ENCODE assay signal across 23 mouse cellular contexts in genomic region chr1:158897339-158897738, GRCm38 (mm10).
DNase-seq lines count a peak whose midpoint lies in the region; ATAC-seq and TF ChIP-seq lines count a peak whose summit lies in the region.
"Had no signal": no experiment of that assay in that cellular context is flagged by ENCODE, and none has a peak within 500 bp of the region (broad histone marks: within the 10 kb centered on the region; RNA-seq: fewer than 3 reads in every experiment).

No protein-coding gene starts in this region.

- H3K9ac ChIP-seq in limb, embryonic 15.5 days, result no peak overlapping the region
- H3K9ac ChIP-seq in liver, embryonic 11.5 days (ENCODE audit: low read depth, low read length), result no peak overlapping the region
- H3K9ac ChIP-seq: embryonic facial prominence, embryonic 12.5 days; heart, embryonic 13.5 days; hindbrain, embryonic 12.5 days had no signal

- no peak overlapping the region for H3ac ChIP-seq in C2C12 (ENCODE audit: control insufficient read depth, insufficient read length, low read depth)

- H3K79me2 ChIP-seq in C2C12 (ENCODE audit: control insufficient read depth, insufficient read depth), result no peaks in the 10 kb centered on the region

- H3K36me3 ChIP-seq in limb, embryonic 15.5 days, result no peaks in the 10 kb centered on the region
- H3K36me3 ChIP-seq in limb, embryonic 10.5 days, result no peaks in the 10 kb centered on the region
- no peaks in the 10 kb centered on the region for H3K36me3 ChIP-seq in C2C12 (ENCODE audit: control insufficient read depth, insufficient read depth)
- no peaks in the 10 kb centered on the region for H3K36me3 ChIP-seq in liver, embryonic 11.5 days (ENCODE audit: control insufficient read depth, insufficient read depth, low read length)
- H3K36me3 ChIP-seq: embryonic facial prominence, embryonic 12.5 days; heart, embryonic 13.5 days; hindbrain, embryonic 12.5 days had no signal

- H3K27me3 ChIP-seq in limb, embryonic 15.5 days, result no peaks in the 10 kb centered on the region
- H3K27me3 ChIP-seq in limb, embryonic 10.5 days (ENCODE audit: low read depth, poor library complexity, severe bottlenecking), result no peaks in the 10 kb centered on the region
- H3K27me3 ChIP-seq in C2C12 (ENCODE audit: control insufficient read depth, insufficient read depth, insufficient read length), result no peaks in the 10 kb centered on the region
- H3K27me3 ChIP-seq in liver, embryonic 11.5 days (replicated peaks; ENCODE audit: control insufficient read depth, insufficient read depth, low read length), result no peaks in the 10 kb centered on the region
- H3K27me3 ChIP-seq: embryonic facial prominence, embryonic 12.5 days; heart, embryonic 13.5 days; hindbrain, embryonic 12.5 days had no signal

- H3K4me1 ChIP-seq in limb, embryonic 15.5 days, result no peaks in the 10 kb centered on the region
- no peaks in the 10 kb centered on the region for H3K4me1 ChIP-seq in limb, embryonic 10.5 days
- no peaks in the 10 kb centered on the region for H3K4me1 ChIP-seq in liver, embryonic 11.5 days (replicated peaks; ENCODE audit: control insufficient read depth, insufficient read depth, low read length)
- H3K4me1 ChIP-seq: embryonic facial prominence, embryonic 12.5 days; heart, embryonic 13.5 days; hindbrain, embryonic 12.5 days had no signal

- 0 out of 2 replicates have a peak, but pooled peaks have one; percentile 14 for ATAC-seq in limb, embryonic 15.5 days (ENCODE audit: insufficient number of reproducible peaks, low FRiP score, low TSS enrichment, low read depth)
- no peak for ATAC-seq in liver, embryonic 11.5 days (replicated peaks; ENCODE audit: low FRiP score)
- ATAC-seq: activated CD4-positive, CD25-positive, alpha-beta regulatory T cell, adult 4 months; forebrain, embryonic 14.5 days; hindbrain, embryonic 16.5 days; inflammation-experienced regulatory T-cells, adult 6 months; intestine, postnatal 0 days had no signal

- no peak overlapping the region for H3K4me3 ChIP-seq in limb, embryonic 15.5 days
- no peak overlapping the region for H3K4me3 ChIP-seq in limb, embryonic 10.5 days
- no peak overlapping the region for H3K4me3 ChIP-seq in C2C12 (ENCODE audit: insufficient read depth, poor library complexity, severe bottlenecking)
- no peak overlapping the region for H3K4me3 ChIP-seq in liver, embryonic 11.5 days (ENCODE audit: low read depth, low read length)
- H3K4me3 ChIP-seq: embryonic facial prominence, embryonic 12.5 days; heart, embryonic 13.5 days; hindbrain, embryonic 12.5 days had no signal

- H3K79me3 ChIP-seq in C2C12 (ENCODE audit: low read depth), result no peaks in the 10 kb centered on the region

- no peak for TF ChIP-seq CTCF in C2C12 (IDR thresholded peaks at IDR 0.05; ENCODE audit: control insufficient read depth, insufficient read depth, insufficient read length)

- H3K9me3 ChIP-seq in limb, embryonic 15.5 days, result no peaks in the 10 kb centered on the region
- H3K9me3 ChIP-seq in limb, embryonic 10.5 days (replicated peaks), result no peaks in the 10 kb centered on the region
- no peaks in the 10 kb centered on the region for H3K9me3 ChIP-seq in liver, embryonic 11.5 days (ENCODE audit: control insufficient read depth, low read length)
- H3K9me3 ChIP-seq: embryonic facial prominence, embryonic 12.5 days; heart, embryonic 13.5 days; hindbrain, embryonic 12.5 days had no signal

- H3K4me2 ChIP-seq in limb, embryonic 15.5 days, result no peak overlapping the region
- H3K4me2 ChIP-seq in liver, embryonic 11.5 days, result no peak overlapping the region
- H3K4me2 ChIP-seq: embryonic facial prominence, embryonic 12.5 days; heart, embryonic 13.5 days; hindbrain, embryonic 12.5 days had no signal

- DNase-seq in limb, embryonic 10.5 days (ENCODE audit: low spot score), result no peak
- DNase-seq in adipocyte (ENCODE audit: low spot score), result peak; percentile 61
- DNase-seq in liver, embryonic 11.5 days (ENCODE audit: low spot score), result no peak
- no peak for DNase-seq in yolk sac, embryonic 10.5 days (ENCODE audit: low spot score)
- DNase-seq in liver, result no peak
- DNase-seq: adrenal gland, postnatal 10 days; cerebellum, adult 2 months; cerebellum, postnatal 10 days; embryo, embryonic 11 days; gastrocnemius, postnatal 36 days; heart, adult 11 months; heart, postnatal 36 days; kidney, adult 9 months had no signal

- no peak overlapping the region for H3K27ac ChIP-seq in limb, embryonic 15.5 days
- no peak overlapping the region for H3K27ac ChIP-seq in limb, embryonic 10.5 days
- H3K27ac ChIP-seq in liver, embryonic 11.5 days (ENCODE audit: low read depth, low read length), result no peak overlapping the region
- H3K27ac ChIP-seq: embryonic facial prominence, embryonic 12.5 days; heart, embryonic 13.5 days; hindbrain, embryonic 12.5 days had no signal

TF ChIP-seq in C2C12, 6 proteins besides CTCF, POLR2A, EP300 and RAD21:
- no peak for TF ChIP-seq MYOD1 (IDR thresholded peaks at IDR 0.05; ENCODE audit: control insufficient read depth, insufficient read length, low read depth)
- no peak for TF ChIP-seq USF1 (IDR thresholded peaks at IDR 0.05; ENCODE audit: low read depth)
- peak; percentile 58 for TF ChIP-seq MAX (IDR thresholded peaks at IDR 0.05)
- TF ChIP-seq MYOG (IDR thresholded peaks at IDR 0.05; ENCODE audit: control insufficient read depth, extremely low read depth, insufficient read length), result no peak
- TF ChIP-seq FOSL1 (IDR thresholded peaks at IDR 0.05; ENCODE audit: insufficient read depth, low read length, poor library complexity, severe bottlenecking), result peak; percentile 54
- no peak for TF ChIP-seq CEBPB (IDR thresholded peaks at IDR 0.05; ENCODE audit: low read depth)
